Mouse (Mus musculus) midbrain, embryonic 12.5 days (tissue): ENCODE data around the gene Ptpro. TPM values are rescaled to one million over a fixed set of nuclear protein-coding genes. Genes with fewer than 3 reads are reported as not detected.
"Not testable (repeated sequence)": the region's sequence is repeated elsewhere in the genome, so short reads cannot be mapped to it uniquely, and the experiment has no call there.

Experiments used
- ATAC-seq: fragments of 200-750 bp; cut with Nextera tagmentation; 2 replicates; pipeline ENCODE4 v1.8.0; 2017; ENCODE audit warnings: low read depth, moderate TSS enrichment, moderate library complexity; ENCODE audit not compliant: low FRiP score
- H3K27ac ChIP-seq: fragments of 300-500 bp; sonication (generic); replicated peaks from 2 replicates; pipeline ENCODE4 v1.5.1; 2016; ENCODE audit warnings: mild to moderate bottlenecking
- H3K27me3 ChIP-seq: fragments of 300-500 bp; sonication (generic); 2 replicates; pipeline ENCODE4 v1.6.1; 2016; ENCODE audit warnings: mild to moderate bottlenecking
- H3K36me3 ChIP-seq: fragments of 300-500 bp; sonication (generic); 2 replicates; pipeline ENCODE4 v1.6.1; 2016
- H3K4me1 ChIP-seq: fragments of 300-500 bp; sonication (generic); 2 replicates; pipeline ENCODE4 v1.6.1; 2016
- H3K4me2 ChIP-seq: fragments of 300-500 bp; sonication (generic); replicated peaks from 2 replicates; pipeline ENCODE4 v1.6.1; 2016; ENCODE audit warnings: mild to moderate bottlenecking, moderate library complexity
- H3K4me3 ChIP-seq: fragments of 300-500 bp; sonication (generic); 2 replicates; pipeline ENCODE4 v1.5.1; 2016; ENCODE audit warnings: mild to moderate bottlenecking
- H3K9ac ChIP-seq: fragments of 300-500 bp; sonication (generic); replicated peaks from 2 replicates; pipeline ENCODE4 v1.6.1; 2016; ENCODE audit warnings: mild to moderate bottlenecking, moderate library complexity
- H3K9me3 ChIP-seq: fragments of 300-500 bp; sonication (generic); 2 replicates; pipeline ENCODE4 v1.6.1; 2016; ENCODE audit warnings: mild to moderate bottlenecking
- WGBS: fragments of 180-500 bp; shearing (Covaris S2); methylation state at CpG from one replicate; pipeline ENCODE4 v1.1.7; 2016; 5-methylcytosine and 5-hydroxymethylcytosine counted together
- polyA plus RNA-seq: library from polyadenylated mRNA; unstranded; fragments of >200 nt; fragmentation: Nextera tagmentation; extraction: Ambion mirVana; gene quantifications from 2 replicates; pipeline ENCODE4 v1.2.1, GENCODE M21; 2016

The Ptpro gene
- polyA plus RNA-seq, 1 experiment from 2014 or later: 30.7 TPM

DNA sequence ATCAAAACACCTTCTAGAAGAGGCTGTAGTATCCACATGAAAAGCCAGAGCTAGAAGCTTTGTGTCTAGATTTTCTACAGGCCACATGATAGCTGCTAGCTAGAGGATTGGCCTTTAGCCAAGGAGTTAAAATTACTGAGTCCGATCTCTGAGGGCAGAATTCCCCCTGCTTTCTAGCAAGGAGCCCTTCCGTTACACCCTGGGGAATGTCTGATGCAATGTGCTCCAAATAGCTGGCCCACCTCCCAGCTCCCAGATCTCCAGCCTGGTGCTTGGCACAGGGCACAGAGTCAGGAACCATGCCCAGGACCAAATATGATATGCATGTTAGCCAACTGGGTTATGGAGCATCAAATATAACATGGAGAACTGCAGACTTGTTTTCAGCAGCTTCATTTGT is 213.1 kb downstream of the Ptpro start:
- Histone ChIP-seq H3K9ac (no peak overlapping the region), H3K9me3 (0 out of 2 replicates have a peak, but pooled peaks cover 3% of the 10 kb centered on the region), H3K4me1 (no peaks in the 10 kb centered on the region), H3K4me3 (no peak overlapping the region), H3K4me2 (no peak overlapping the region), H3K27ac (no peak overlapping the region), H3K27me3 (no peaks in the 10 kb centered on the region), H3K36me3 (no peaks in the 10 kb centered on the region)
- no peak for ATAC-seq
- WGBS: 57% methylated on average over 2 of the region's 2 CpGs

DNA sequence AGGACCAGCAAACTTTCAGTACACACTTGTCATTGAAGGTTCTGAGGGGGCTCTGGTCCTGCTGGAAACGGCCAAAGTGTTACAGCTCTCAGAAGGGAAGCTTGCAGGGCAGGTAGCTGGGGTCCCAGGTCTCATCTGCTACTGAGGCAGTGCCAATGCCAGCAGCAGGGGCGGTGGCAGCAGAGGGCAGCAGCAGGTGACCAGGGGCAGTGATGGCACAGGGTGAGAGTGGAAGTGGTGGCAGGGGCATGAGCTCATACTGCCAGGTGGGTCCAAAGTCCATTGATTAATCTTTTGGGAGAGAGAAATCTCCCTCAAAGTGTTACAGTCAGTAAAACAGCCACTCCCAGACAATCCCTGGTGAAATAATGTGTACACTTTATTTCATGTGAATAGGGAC is 214.1 kb downstream of the Ptpro start:
- Histone ChIP-seq H3K4me3 (no peak overlapping the region), H3K36me3 (no peaks in the 10 kb centered on the region), H3K4me1 (peaks cover 7% of the 10 kb centered on the region; the same call in 1 of the 2 replicates), H3K9me3 (0 out of 2 replicates have a peak, but pooled peaks cover 3% of the 10 kb centered on the region), H3K27me3 (no peaks in the 10 kb centered on the region), H3K4me2 (no peak overlapping the region), H3K9ac (no peak overlapping the region), H3K27ac (no peak overlapping the region)
- 91% methylated on average over 2 of the region's 2 CpGs for WGBS
- ATAC-seq: no peak

GRCm38 (mm10) chr6:137467696-137468095 is 215.6 kb downstream of the Ptpro start:
- H3K9ac ChIP-seq: no peak overlapping the region
- no peaks in the 10 kb centered on the region for H3K36me3 ChIP-seq
- 88% methylated on average over 3 of the region's 3 CpGs for WGBS
- peaks cover 18% of the 10 kb centered on the region for H3K4me1 ChIP-seq
- H3K9me3 ChIP-seq: 0 out of 2 replicates have a peak, but pooled peaks cover 3% of the 10 kb centered on the region
- no peak for ATAC-seq
- H3K27ac ChIP-seq: no peak overlapping the region
- H3K4me3 ChIP-seq: no peak overlapping the region
- H3K4me2 ChIP-seq: no peak overlapping the region
- H3K27me3 ChIP-seq: no peaks in the 10 kb centered on the region

GRCm38 (mm10) chr6:137469541-137469940 is 217.4 kb downstream of the Ptpro start:
- Histone ChIP-seq H3K27ac (no peak overlapping the region), H3K9ac (no peak overlapping the region), H3K4me3 (no peak overlapping the region), H3K4me1 (peaks cover 18% of the 10 kb centered on the region), H3K27me3 (no peaks in the 10 kb centered on the region), H3K9me3 (0 out of 2 replicates have a peak, but pooled peaks cover 3% of the 10 kb centered on the region), H3K36me3 (no peaks in the 10 kb centered on the region), H3K4me2 (no peak overlapping the region)
- no peak for ATAC-seq
- WGBS: 98% methylated on average over 4 of the region's 4 CpGs

- 47% methylated on average over 11 of the region's 11 CpGs for WGBS
- peak overlapping the region; percentile 21; the same call in 1 of the 2 replicates for H3K27ac ChIP-seq
Observed at GRCm38 (mm10) chr6:137470901-137471598, 218.9 kb downstream of the Ptpro start.

DNA sequence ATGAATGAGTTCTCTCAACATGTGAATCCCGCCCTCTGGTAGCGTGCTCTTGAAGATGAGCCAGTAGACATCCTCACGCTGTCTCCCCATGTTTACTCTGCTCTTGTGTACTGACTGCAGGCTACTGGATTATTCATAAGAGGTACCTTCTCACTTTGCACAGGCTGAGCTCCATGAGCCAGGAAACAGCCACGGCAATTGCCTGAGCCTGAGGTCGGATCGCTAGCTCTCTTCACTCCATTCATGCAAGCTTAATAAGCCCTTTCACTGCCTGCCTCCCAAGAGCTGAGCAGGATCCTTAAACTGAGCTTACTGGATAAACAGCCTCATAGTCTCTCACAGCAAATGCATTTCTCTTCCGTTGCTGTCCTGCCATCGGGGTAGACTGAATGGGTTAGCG is 220.0 kb downstream of the Ptpro start:
- H3K9ac ChIP-seq: no peak overlapping the region
- H3K4me2 ChIP-seq: no peak overlapping the region
- peak; percentile 20; the same call in 1 of the 2 replicates for ATAC-seq
- WGBS: 62% methylated on average over 9 of the region's 9 CpGs
- no peaks in the 10 kb centered on the region for H3K36me3 ChIP-seq
- H3K9me3 ChIP-seq: 0 out of 2 replicates have a peak, but pooled peaks cover 9% of the 10 kb centered on the region
- H3K27ac ChIP-seq: no peak overlapping the region; the same call in 1 of the 2 replicates
- H3K27me3 ChIP-seq: no peaks in the 10 kb centered on the region
- peaks cover 18% of the 10 kb centered on the region for H3K4me1 ChIP-seq
- no peak overlapping the region for H3K4me3 ChIP-seq

More at GRCm38 (mm10) chr6:137470901-137471598, 218.9 kb downstream of the Ptpro start:
- Histone ChIP-seq H3K9ac (no peak overlapping the region), H3K27me3 (no peaks in the 10 kb centered on the region), H3K4me2 (no peak overlapping the region), H3K4me1 (peaks cover 18% of the 10 kb centered on the region), H3K9me3 (0 out of 2 replicates have a peak, but pooled peaks cover 6% of the 10 kb centered on the region), H3K36me3 (no peaks in the 10 kb centered on the region), H3K4me3 (no peak overlapping the region)
- peak; percentile 79 for ATAC-seq

DNA sequence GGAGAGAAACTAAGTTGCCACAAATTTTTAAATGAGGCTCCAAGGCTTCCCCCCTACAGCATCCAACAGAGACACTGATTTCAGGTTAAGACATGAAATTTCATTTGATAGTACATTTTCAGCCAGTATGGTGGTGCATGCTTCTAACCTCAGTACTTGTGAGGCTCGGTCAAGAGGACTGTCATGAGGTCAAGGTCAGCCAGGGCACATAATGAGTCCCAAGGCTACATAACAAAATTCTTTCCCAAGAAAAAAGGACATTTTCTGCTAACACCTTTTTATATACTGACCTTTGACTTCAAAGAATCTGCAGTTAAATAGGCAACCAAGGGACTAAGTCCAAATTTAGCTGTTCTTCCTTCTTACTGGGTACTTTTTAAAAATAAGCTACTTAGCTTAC is 221.3 kb downstream of the Ptpro start:
- Histone ChIP-seq H3K9me3 (0 out of 2 replicates have a peak, but pooled peaks cover 9% of the 10 kb centered on the region), H3K4me2 (no peak overlapping the region), H3K4me3 (no peak overlapping the region), H3K27me3 (no peaks in the 10 kb centered on the region), H3K4me1 (peaks cover 18% of the 10 kb centered on the region), H3K27ac (no peak overlapping the region), H3K9ac (no peak overlapping the region), H3K36me3 (no peaks in the 10 kb centered on the region)
- no peak for ATAC-seq
- WGBS: 69% methylated on average over 1 of the region's 1 CpGs

GRCm38 (mm10) chr6:137475695-137476094 is 223.6 kb downstream of the Ptpro start:
- H3K27me3 ChIP-seq, H3K9ac ChIP-seq, H3K9me3 ChIP-seq, H3K36me3 ChIP-seq, H3K4me2 ChIP-seq, H3K27ac ChIP-seq, H3K4me3 ChIP-seq, ATAC-seq: not testable (repeated sequence)
- H3K4me1 ChIP-seq: peaks cover 15% of the 10 kb centered on the region
- 97% methylated on average over 5 of the region's 5 CpGs for WGBS

DNA sequence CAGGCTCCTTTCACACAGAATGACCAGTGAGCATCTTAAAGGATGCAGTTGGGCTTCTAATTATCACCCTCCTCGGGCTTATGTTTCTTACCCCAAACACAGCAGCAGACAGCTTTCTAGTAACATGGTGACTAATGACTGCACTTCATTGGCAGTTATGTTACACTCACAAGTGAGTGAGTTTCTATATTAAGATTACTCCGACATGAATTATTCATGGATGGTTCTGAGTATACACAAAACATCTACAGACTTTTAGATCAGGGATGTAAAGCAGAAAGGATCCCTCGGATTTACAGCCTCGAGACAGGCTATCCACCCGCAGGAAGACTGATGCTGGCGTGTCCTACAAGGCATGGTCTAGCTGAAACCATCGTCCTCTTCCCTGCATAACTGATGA is 230.8 kb downstream of the Ptpro start:
- Histone ChIP-seq H3K4me2 (no peak overlapping the region), H3K36me3 (no peaks in the 10 kb centered on the region), H3K27ac (no peak overlapping the region), H3K4me1 (no peaks in the 10 kb centered on the region), H3K9ac (no peak overlapping the region), H3K9me3 (no peaks in the 10 kb centered on the region), H3K4me3 (no peak overlapping the region), H3K27me3 (no peaks in the 10 kb centered on the region)
- WGBS: 70% methylated on average over 7 of the region's 7 CpGs
- no peak for ATAC-seq

DNA sequence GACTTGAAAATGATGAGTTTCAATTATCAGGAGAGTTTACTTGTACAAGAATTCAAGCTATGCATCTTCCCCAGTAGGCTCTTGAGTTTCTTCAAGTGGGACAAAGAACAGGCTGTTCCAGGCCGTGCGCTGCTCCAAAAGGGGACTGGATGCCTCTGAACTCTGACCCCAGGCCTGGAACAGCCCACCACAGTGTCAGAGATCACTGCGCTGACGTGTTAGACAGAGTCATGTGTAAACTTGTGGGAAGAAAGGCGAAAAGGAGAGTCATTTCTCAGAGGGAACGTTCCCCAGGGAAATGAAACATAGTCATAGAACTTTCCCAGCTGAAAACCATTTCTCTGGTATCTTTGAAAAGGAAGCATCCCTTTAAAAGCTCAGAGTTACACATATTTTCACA is 235.3 kb downstream of the Ptpro start:
- no peak for ATAC-seq
- no peaks in the 10 kb centered on the region for H3K27me3 ChIP-seq

DNA sequence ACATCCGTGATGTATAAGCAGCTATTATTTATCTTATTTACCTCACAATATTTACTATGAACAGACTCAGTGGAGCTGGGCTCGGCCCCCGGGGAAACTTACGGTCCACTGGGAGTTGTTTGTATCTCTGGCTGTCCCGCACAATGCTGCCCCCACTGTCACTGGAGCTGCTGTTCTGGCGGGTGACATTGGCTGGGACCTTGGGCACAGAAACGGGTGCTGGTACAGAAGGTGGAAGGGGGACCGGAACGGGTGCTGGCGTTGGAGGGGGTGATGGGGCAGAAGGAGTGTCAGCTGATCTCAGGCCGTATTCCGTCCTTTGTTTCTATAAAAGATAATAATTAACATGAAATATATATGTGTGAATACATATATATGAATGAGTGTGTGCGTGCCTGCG is 238.0 kb downstream of the Ptpro start:
- H3K36me3 ChIP-seq: no peaks in the 10 kb centered on the region
- H3K27ac ChIP-seq: no peak overlapping the region
- no peak overlapping the region for H3K4me3 ChIP-seq
- no peak overlapping the region for H3K4me2 ChIP-seq
- WGBS: 90% methylated on average over 14 of the region's 14 CpGs
- H3K9me3 ChIP-seq: no peaks in the 10 kb centered on the region
- no peak overlapping the region for H3K9ac ChIP-seq
- no peak for ATAC-seq
- no peaks in the 10 kb centered on the region for H3K27me3 ChIP-seq
- H3K4me1 ChIP-seq: no peaks in the 10 kb centered on the region

More for the DNA sequence above, 235.3 kb downstream of the Ptpro start:
- Histone ChIP-seq H3K4me3 (no peak overlapping the region), H3K4me2 (no peak overlapping the region), H3K9ac (no peak overlapping the region), H3K27ac (no peak overlapping the region), H3K4me1 (no peaks in the 10 kb centered on the region), H3K36me3 (no peaks in the 10 kb centered on the region), H3K9me3 (no peaks in the 10 kb centered on the region)
- WGBS: 50% methylated on average over 6 of the region's 6 CpGs

DNA sequence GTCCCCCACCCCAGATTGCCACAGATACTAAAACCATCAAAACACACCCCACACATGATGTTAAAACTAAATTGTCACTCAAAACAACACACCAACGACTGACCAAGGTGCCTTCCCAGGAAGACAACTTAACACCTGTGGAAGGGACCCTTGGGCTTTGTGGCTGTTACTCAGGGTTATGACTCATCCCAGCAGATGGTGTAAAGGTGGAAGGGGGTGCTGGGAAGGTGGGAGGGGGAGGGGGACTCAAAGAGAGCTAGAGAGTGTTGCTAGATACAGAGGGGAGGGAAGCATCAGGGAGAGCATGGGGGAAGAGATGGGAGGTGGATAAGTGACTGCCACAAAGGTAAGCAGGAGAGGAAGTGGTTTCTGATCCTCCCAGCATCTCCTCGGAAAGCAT is 239.5 kb downstream of the Ptpro start:
- H3K9me3 ChIP-seq: no peaks in the 10 kb centered on the region
- no peaks in the 10 kb centered on the region for H3K27me3 ChIP-seq
- WGBS: 75% methylated on average over 2 of the region's 2 CpGs
- H3K36me3 ChIP-seq: no peaks in the 10 kb centered on the region
- H3K9ac ChIP-seq: no peak overlapping the region
- no peak overlapping the region for H3K27ac ChIP-seq
- no peak overlapping the region for H3K4me3 ChIP-seq
- no peak for ATAC-seq
- H3K4me1 ChIP-seq: no peaks in the 10 kb centered on the region
- no peak overlapping the region for H3K4me2 ChIP-seq
